Mouse (Mus musculus): Measurements from ENCODE around the gene Crb1. TPM values are rescaled to one million over a fixed set of nuclear protein-coding genes. Genes with fewer than 3 reads are reported as not detected.

Gene Crb1
- total RNA-seq, 2 experiments from 2014 or later: 0.87 to 1.2 TPM

DNA sequence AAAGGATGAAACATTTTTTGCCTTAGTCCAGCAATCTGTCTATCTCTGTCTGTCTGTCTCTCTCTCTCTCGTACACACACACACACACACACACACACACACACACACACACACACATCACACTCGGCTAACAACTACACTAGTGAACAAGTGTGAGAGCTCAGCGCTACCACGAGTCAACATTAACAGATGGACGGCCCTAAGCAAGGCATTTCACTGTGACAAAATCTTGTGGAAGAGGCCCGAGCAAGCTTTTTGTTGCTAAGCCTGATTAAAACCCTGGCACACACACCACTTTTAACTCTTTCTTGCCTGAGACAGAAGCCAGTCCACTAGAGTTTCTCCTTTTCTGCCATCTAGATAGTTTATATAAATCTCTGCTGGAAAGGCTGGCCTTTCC, 223.4 kb downstream of the Crb1 start:
- no peak for DNase-seq (ENCODE audit: low spot score in 2 of 2)
- intact Hi-C loops (cut with DNase I): loop anchor here (10.0 kb wide), 1 partner anchor 189 kb away; the partner anchor contains the start of gene Dennd1b

DNA sequence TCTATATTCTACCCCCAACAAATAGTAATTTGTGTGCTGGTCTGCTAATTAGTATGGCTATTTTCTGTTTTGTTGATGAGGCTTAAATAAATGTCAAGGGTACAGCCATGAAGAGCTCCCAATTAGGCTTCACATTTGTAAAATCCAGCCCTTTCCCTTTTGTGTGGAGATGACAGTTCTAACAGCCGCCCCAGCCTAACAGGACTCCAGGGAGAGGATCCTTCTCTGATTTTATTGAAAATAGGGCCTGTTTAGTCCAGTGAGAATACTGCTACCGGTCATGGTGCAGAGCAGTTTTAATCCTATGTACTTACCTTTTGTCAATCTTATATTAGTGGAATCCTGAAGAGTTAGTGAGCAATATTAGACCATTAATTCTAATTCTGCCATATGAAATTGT, 223.9 kb downstream of the Crb1 start:
- DNase-seq (ENCODE audit: low spot score in 2 of 2): no peak
- intact Hi-C loops (cut with DNase I): loop anchor here (10.0 kb wide), 1 partner anchor 188 kb away; the partner anchor contains the start of gene Dennd1b

Other genes with a start within 250 kb of the Crb1 start
- gene Zbtb41, start 45.2 kb upstream of the Crb1 start, total RNA-seq (2021): 10 to 100 TPM; 27.5 to 28.3 TPM
- gene Aspm, start 77.7 kb upstream of the Crb1 start, total RNA-seq (2021): 1 to 10 TPM in 1 of 2 experiments, under 1 TPM in 1; 0.57 to 1.0 TPM
- not detected for gene F13b, start 124.6 kb upstream of the Crb1 start, total RNA-seq (2021)
- gene Cfhr1, start 183.2 kb upstream of the Crb1 start, total RNA-seq (2021): not detected